Mouse (Mus musculus) testis, adult 2 months (tissue): ENCODE results near the gene Cfap43.

Experiments used
- CTCF ChIP-seq: fragments of 200-500 bp; IDR thresholded peaks from 2 replicates; pipeline ENCODE4 v1.5.1; 2012; ENCODE audit warnings: low read depth, mild to moderate bottlenecking, inconsistent platforms, low read length, moderate library complexity; ENCODE audit not compliant: control insufficient read depth, insufficient read depth, insufficient replicate concordance
- POLR2A ChIP-seq: fragments of 200-500 bp; IDR thresholded peaks from 2 replicates; pipeline ENCODE4 v1.6.1; 2012; ENCODE audit warnings: low read depth, mild to moderate bottlenecking, inconsistent platforms, low read length, moderate library complexity; ENCODE audit not compliant: control insufficient read depth

GRCm38 (mm10) chr19:47946821-47947465 lies 27.9 kb upstream of the Cfap43 start:
- TF ChIP-seq CTCF (no peak), POLR2A (no peak)
